Mouse (Mus musculus) olfactory bulb, adult 2 months (tissue): ENCODE results near the gene Disc1.

Experiments
- CTCF ChIP-seq: fragments of 200-500 bp; IDR thresholded peaks from 2 replicates; pipeline ENCODE4 v1.5.1; 2012; ENCODE audit warnings: low read depth, mild to moderate bottlenecking, low read length, moderate library complexity; ENCODE audit not compliant: insufficient read depth
- POLR2A ChIP-seq: fragments of 200-500 bp; IDR thresholded peaks from 2 replicates; pipeline ENCODE4 v1.6.1; 2012; ENCODE audit warnings: mild to moderate bottlenecking, low read depth, low read length, moderate library complexity; ENCODE audit not compliant: insufficient read depth

DNA sequence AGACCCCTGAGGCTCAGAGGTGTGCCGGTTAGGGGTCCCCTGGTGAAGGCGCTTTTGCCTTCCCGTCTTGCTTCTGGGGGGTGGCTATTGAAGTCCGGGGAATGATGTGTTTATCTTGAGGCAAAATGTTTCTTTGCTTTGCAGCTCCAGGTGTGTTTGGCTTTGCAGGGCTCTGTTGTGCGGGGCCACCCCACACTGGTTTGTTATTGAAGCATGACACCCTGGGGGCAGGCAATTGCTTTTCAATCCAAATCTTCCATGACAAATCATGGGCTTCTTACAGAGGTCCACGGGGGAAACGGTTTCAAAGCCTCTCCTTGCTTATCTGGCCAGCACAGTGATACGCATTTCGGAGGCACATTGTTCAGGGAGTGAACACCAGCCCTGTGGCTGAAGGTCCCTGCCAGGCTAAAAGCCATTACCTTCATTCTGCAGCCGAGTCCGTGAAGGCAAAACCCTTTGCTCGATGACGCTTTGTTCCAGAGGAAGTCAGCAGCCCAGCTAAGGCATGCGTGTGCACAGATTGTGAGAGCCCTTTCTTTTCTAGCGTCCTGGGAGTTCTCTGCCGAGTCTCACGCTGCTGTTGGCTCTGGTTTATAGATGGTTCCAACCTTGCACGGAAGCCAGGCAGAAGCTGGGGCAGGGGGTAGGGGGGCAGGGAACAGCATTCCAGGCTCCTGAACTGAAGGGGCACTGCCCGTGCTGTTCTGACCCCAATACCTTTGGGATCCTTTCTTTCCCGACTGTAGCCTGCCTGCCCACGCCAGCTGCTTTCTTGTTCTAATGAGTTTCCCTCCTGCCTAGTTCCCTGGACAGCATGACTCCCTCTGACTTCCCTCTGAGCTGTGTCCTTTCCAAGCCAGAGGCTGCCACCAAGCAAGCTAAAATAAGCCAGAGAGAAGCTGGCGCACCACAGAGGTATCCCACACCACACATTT, 182.2 kb downstream of the Disc1 start:
- TF ChIP-seq POLR2A (no peak), CTCF (no peak)
